Mouse (Mus musculus) E14TG2a.4 (cell line): Measurements from ENCODE around the gene Ntn1.

Source experiments
- CTCF ChIP-seq: conservative IDR thresholded peaks from 2 replicates; pipeline ENCODE4 v1.5.1; 2014; ENCODE audit warnings: low read length
- NANOG ChIP-seq: IDR thresholded peaks from 2 replicates; pipeline ENCODE4 v1.6.1; 2014; ENCODE audit warnings: borderline replicate concordance, low read length, mixed read lengths
- POU5F1 ChIP-seq: IDR thresholded peaks from 2 replicates; pipeline ENCODE4 v1.6.1; 2014; ENCODE audit warnings: low read length, borderline replicate concordance

DNA sequence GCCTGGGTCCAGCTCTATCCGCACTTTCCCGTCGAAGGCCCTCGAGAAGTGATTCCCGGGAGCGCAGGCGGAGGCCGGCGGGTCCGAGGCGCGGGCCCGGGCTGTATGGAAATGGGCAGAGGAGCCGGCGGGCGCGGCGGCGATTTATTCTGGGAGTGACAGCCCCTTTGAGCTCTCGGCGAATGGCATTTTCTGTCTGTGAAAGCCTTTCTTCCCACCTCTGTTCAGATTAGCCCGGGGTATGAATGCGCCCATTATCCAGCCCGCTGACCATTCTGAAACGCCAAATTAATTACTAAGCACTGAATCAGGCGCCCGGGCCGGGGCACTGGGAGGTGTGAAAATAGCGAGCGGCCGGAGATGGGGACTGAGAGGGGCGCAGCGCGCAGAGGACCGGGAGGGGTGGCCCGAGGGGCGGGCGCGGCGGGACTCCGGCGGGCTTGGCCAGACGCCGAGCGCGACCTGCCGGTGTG lies 1.0 kb downstream of the Ntn1 start:
- TF ChIP-seq CTCF (no peak), POU5F1 (no peak), NANOG (no peak)
